Comparison of ENCODE assay signal across 8 mouse cellular contexts in genomic region chr19:46763356-46763755, GRCm38 (mm10). TPM values are rescaled to one million over a fixed set of nuclear protein-coding genes. Genes with fewer than 3 reads are reported as not detected.
DNase-seq lines count a peak whose midpoint lies in the region; ATAC-seq and TF ChIP-seq lines count a peak whose summit lies in the region.

No protein-coding gene starts in this region.

- no peak for TF ChIP-seq CTCF in midbrain, postnatal 0 days (IDR thresholded peaks at IDR 0.05)

- peaks cover 15% of the 10 kb centered on the region; the same call in 1 of the 2 replicates for H3K4me1 ChIP-seq in kidney, embryonic 14.5 days (ENCODE audit: control insufficient read depth, insufficient read depth, low read length)
- H3K4me1 ChIP-seq in embryonic facial prominence, embryonic 10.5 days, result peaks cover 31% of the 10 kb centered on the region
- peaks cover 43% of the 10 kb centered on the region for H3K4me1 ChIP-seq in hindbrain, embryonic 15.5 days (replicated peaks)
- H3K4me1 ChIP-seq in midbrain, postnatal 0 days (ENCODE audit: insufficient read depth, low read length), result peaks cover 16% of the 10 kb centered on the region; the same call in 1 of the 2 replicates

- H3K27me3 ChIP-seq in kidney, embryonic 14.5 days (ENCODE audit: control insufficient read depth, insufficient read depth, low read length), result peaks cover 13% of the 10 kb centered on the region
- peaks cover 43% of the 10 kb centered on the region for H3K27me3 ChIP-seq in embryonic facial prominence, embryonic 10.5 days (replicated peaks; ENCODE audit: low read depth, poor library complexity, severe bottlenecking)
- H3K27me3 ChIP-seq in hindbrain, embryonic 15.5 days, result no peaks in the 10 kb centered on the region
- no peaks in the 10 kb centered on the region for H3K27me3 ChIP-seq in midbrain, postnatal 0 days (ENCODE audit: insufficient read depth, low read length)

- WGBS in kidney, embryonic 14.5 days, result 9% methylated on average over 7 of the region's 7 CpGs
- WGBS in embryonic facial prominence, embryonic 10.5 days, result 8% methylated on average over 7 of the region's 7 CpGs
- 17% methylated on average over 7 of the region's 7 CpGs for WGBS in hindbrain, embryonic 15.5 days
- WGBS in midbrain, postnatal 0 days, result 12% methylated on average over 7 of the region's 7 CpGs

- no peak overlapping the region for H3K27ac ChIP-seq in kidney, embryonic 14.5 days (ENCODE audit: low read depth, low read length)
- H3K27ac ChIP-seq in embryonic facial prominence, embryonic 10.5 days (replicated peaks), result no peak overlapping the region
- no peak overlapping the region for H3K27ac ChIP-seq in hindbrain, embryonic 15.5 days (replicated peaks)
- H3K27ac ChIP-seq in midbrain, postnatal 0 days (ENCODE audit: low read depth, low read length), result no peak overlapping the region

- H3K9me3 ChIP-seq in kidney, embryonic 14.5 days (ENCODE audit: control insufficient read depth, low read length), result no peaks in the 10 kb centered on the region
- no peaks in the 10 kb centered on the region for H3K9me3 ChIP-seq in embryonic facial prominence, embryonic 10.5 days
- H3K9me3 ChIP-seq in hindbrain, embryonic 15.5 days, result no peaks in the 10 kb centered on the region
- H3K9me3 ChIP-seq in midbrain, postnatal 0 days (ENCODE audit: low read length), result no peaks in the 10 kb centered on the region

- H3K4me3 ChIP-seq in kidney, embryonic 14.5 days (ENCODE audit: low read length), result peak overlapping the region; percentile 85
- peak overlapping the region; percentile 88 for H3K4me3 ChIP-seq in embryonic facial prominence, embryonic 10.5 days
- H3K4me3 ChIP-seq in hindbrain, embryonic 15.5 days, result peak overlapping the region; percentile 86
- H3K4me3 ChIP-seq in midbrain, postnatal 0 days (ENCODE audit: low read depth, low read length), result peak overlapping the region; percentile 73

- intact Hi-C loops in left cerebral cortex, postnatal 4 days (cut with DNase I), result loop anchor here (10.0 kb wide), 1 partner anchor 221 kb away; no protein-coding TSS in a partner anchor

- H3K4me2 ChIP-seq in kidney, embryonic 14.5 days (replicated peaks; ENCODE audit: low read depth, low read length), result peak overlapping the region; percentile 95
- peak overlapping the region; percentile 98 for H3K4me2 ChIP-seq in hindbrain, embryonic 15.5 days
- H3K4me2 ChIP-seq in midbrain, postnatal 0 days (ENCODE audit: low read depth, low read length, poor library complexity, severe bottlenecking), result peak overlapping the region; percentile 85

- H3K36me3 ChIP-seq in kidney, embryonic 14.5 days (ENCODE audit: control insufficient read depth, insufficient read depth, low read length), result no peaks in the 10 kb centered on the region
- no peaks in the 10 kb centered on the region for H3K36me3 ChIP-seq in embryonic facial prominence, embryonic 10.5 days (replicated peaks)
- no peaks in the 10 kb centered on the region for H3K36me3 ChIP-seq in hindbrain, embryonic 15.5 days
- no peaks in the 10 kb centered on the region for H3K36me3 ChIP-seq in midbrain, postnatal 0 days (ENCODE audit: insufficient read depth, low read length)

- ATAC-seq in kidney, embryonic 14.5 days (ENCODE audit: low FRiP score, low TSS enrichment), result no peak
- no peak for ATAC-seq in hindbrain, embryonic 15.5 days (ENCODE audit: low FRiP score, low read depth)
- ATAC-seq in midbrain, postnatal 0 days (ENCODE audit: low FRiP score), result no peak

- no peak for DNase-seq in kidney, postnatal 36 days
- no peak for DNase-seq in embryonic facial prominence, embryonic 10.5 days (ENCODE audit: low spot score)
- DNase-seq in midbrain, postnatal 0 days (ENCODE audit: low spot score), result peak; percentile 4
- DNase-seq in left cerebral cortex, postnatal 4 days, result no peak
- DNase-seq in frontal cortex, postnatal 36 days (ENCODE audit: low spot score in 2 of 2), result no peak
- no peak for DNase-seq in MN1 (ENCODE audit: low spot score)

- peak overlapping the region; percentile 79; the same call in 1 of the 2 replicates for H3K9ac ChIP-seq in kidney, embryonic 14.5 days (ENCODE audit: low read depth, low read length)
- no peak overlapping the region for H3K9ac ChIP-seq in hindbrain, embryonic 15.5 days
- peak overlapping the region; percentile 76; the same call in 1 of the 2 replicates for H3K9ac ChIP-seq in midbrain, postnatal 0 days (replicated peaks; ENCODE audit: low read length, poor library complexity, severe bottlenecking)

RNA-seq across cellular contexts. Expression of gene Cnnm2, which starts 2.0 kb away (rescaled TPM):
- polyA plus RNA-seq in kidney, embryonic 14.5 days (2014; fragmentation: Nextera tagmentation; extraction: Ambion mirVana), result 3.7 and 6.8 TPM in 2 replicates
- polyA plus RNA-seq in embryonic facial prominence, embryonic 10.5 days (2016; fragmentation: Nextera tagmentation; extraction: Ambion mirVana), result 2.3 and 3.0 TPM in 2 replicates
- polyA plus RNA-seq in hindbrain, embryonic 15.5 days (2015; fragmentation: Nextera tagmentation; extraction: Ambion mirVana), result 8.6 and 9.4 TPM in 2 replicates
- 26.1 and 37.5 TPM in 2 replicates for total RNA-seq in midbrain, postnatal 0 days (2014; rRNA removed)
- 8.2 and 8.3 TPM in 2 replicates for polyA plus RNA-seq in midbrain, postnatal 0 days (2015; fragmentation: Nextera tagmentation; extraction: Ambion mirVana)
- total RNA-seq in left cerebral cortex, postnatal 4 days (2021), result 10 to 100 TPM; 17.2 to 18.6 TPM

RNA-seq across cellular contexts. Expression of gene As3mt, which starts 56.1 kb away (rescaled TPM):
- 32.1 and 39.0 TPM in 2 replicates for polyA plus RNA-seq in kidney, embryonic 14.5 days (2014; fragmentation: Nextera tagmentation; extraction: Ambion mirVana)
- polyA plus RNA-seq in embryonic facial prominence, embryonic 10.5 days (2016; fragmentation: Nextera tagmentation; extraction: Ambion mirVana), result 31.8 and 32.6 TPM in 2 replicates
- polyA plus RNA-seq in hindbrain, embryonic 15.5 days (2015; fragmentation: Nextera tagmentation; extraction: Ambion mirVana), result 37.6 and 39.6 TPM in 2 replicates
- total RNA-seq in midbrain, postnatal 0 days (2014; rRNA removed), result 21.3 and 28.9 TPM in 2 replicates
- 36.4 and 37.9 TPM in 2 replicates for polyA plus RNA-seq in midbrain, postnatal 0 days (2015; fragmentation: Nextera tagmentation; extraction: Ambion mirVana)
- 10 to 100 TPM; 17.1 to 19.9 TPM for total RNA-seq in left cerebral cortex, postnatal 4 days (2021)
